Mouse (Mus musculus) intestine, embryonic 15.5 days (tissue): ENCODE measurements around the gene Vwce. TPM values are rescaled to one million over a fixed set of nuclear protein-coding genes. Genes with fewer than 3 reads are reported as not detected.
A peak's percentile ranks its signal among the peaks of the same experiment; 100 is the strongest.

Experiments
- ATAC-seq: fragments of 200-750 bp; cut with Nextera tagmentation; 2 replicates; pipeline ENCODE4 v1.8.0; 2017; ENCODE audit warnings: moderate TSS enrichment, moderate library complexity
- H3K27ac ChIP-seq: fragments of 300-500 bp; sonication (generic); 2 replicates; pipeline ENCODE4 v1.5.1; 2015; ENCODE audit warnings: mild to moderate bottlenecking, inconsistent platforms
- H3K27me3 ChIP-seq: fragments of 300-500 bp; sonication (generic); replicated peaks from 2 replicates; pipeline ENCODE4 v1.6.1; 2015; ENCODE audit warnings: inconsistent platforms
- H3K36me3 ChIP-seq: fragments of 300-500 bp; sonication (generic); 2 replicates; pipeline ENCODE4 v1.6.1; 2015; ENCODE audit warnings: inconsistent platforms
- H3K4me1 ChIP-seq: fragments of 300-500 bp; sonication (generic); replicated peaks from 2 replicates; pipeline ENCODE4 v1.6.1; 2015; ENCODE audit warnings: inconsistent platforms
- H3K4me2 ChIP-seq: fragments of 300-500 bp; sonication (generic); replicated peaks from 2 replicates; pipeline ENCODE4 v1.6.1; 2015; ENCODE audit warnings: mild to moderate bottlenecking, inconsistent platforms
- H3K4me3 ChIP-seq: fragments of 300-500 bp; sonication (generic); replicated peaks from 2 replicates; pipeline ENCODE4 v1.5.1; 2015; ENCODE audit warnings: inconsistent platforms
- H3K9ac ChIP-seq: fragments of 300-500 bp; sonication (generic); 2 replicates; pipeline ENCODE4 v1.6.1; 2015; ENCODE audit warnings: inconsistent platforms
- H3K9me3 ChIP-seq: fragments of 300-500 bp; sonication (generic); 2 replicates; pipeline ENCODE4 v1.6.1; 2016; ENCODE audit warnings: inconsistent platforms
- WGBS: fragments of 180-500 bp; shearing (Covaris S2); methylation state at CpG from one replicate; pipeline ENCODE4 v1.1.7; 2015; 5-methylcytosine and 5-hydroxymethylcytosine counted together
- polyA plus RNA-seq: library from polyadenylated mRNA; unstranded; fragments of >200 nt; fragmentation: Nextera tagmentation; extraction: Ambion mirVana; gene quantifications from 2 replicates; pipeline ENCODE4 v1.2.1, GENCODE M21; 2015

The Vwce gene
- polyA plus RNA-seq, 1 experiment from 2014 or later: 3.4 TPM

- Histone ChIP-seq H3K9ac (no peak overlapping the region), H3K27me3 (no peaks in the 10 kb centered on the region), H3K4me3 (no peak overlapping the region), H3K4me2 (peak overlapping the region; percentile 24; the same call in 1 of the 2 replicates), H3K4me1 (peaks cover 55% of the 10 kb centered on the region), H3K9me3 (no peaks in the 10 kb centered on the region), H3K36me3 (no peaks in the 10 kb centered on the region), H3K27ac (peak overlapping the region; percentile 61)
- WGBS: 77% methylated on average over 9 of the region's 9 CpGs
- ATAC-seq: 0 out of 2 replicates have a peak, but pooled peaks have one; percentile 9
These were observed 64.3 kb downstream of the Vwce start for GRCm38 (mm10) chr19:10698131-10698991.

DNA sequence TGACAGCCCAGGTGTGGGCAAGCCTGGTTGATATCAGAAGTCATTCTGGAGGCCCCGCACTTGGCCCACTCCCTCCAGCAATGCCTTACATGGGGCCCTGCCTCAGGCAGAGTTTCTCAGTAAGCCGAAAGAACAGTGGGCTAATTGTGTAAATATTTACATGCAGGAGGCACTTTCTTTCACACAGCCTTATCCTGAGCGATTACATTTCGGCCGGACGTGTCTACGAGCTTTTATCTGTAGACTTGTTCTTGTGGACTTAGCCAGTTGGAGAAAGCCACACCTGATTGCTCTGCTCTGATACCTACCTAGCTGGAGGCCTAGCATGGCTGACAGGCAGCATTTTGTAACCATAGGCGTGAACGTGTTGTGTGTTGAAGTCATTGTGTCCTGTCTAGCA is 65.8 kb downstream of the Vwce start:
- Histone ChIP-seq H3K9ac (0 out of 2 replicates have a peak overlapping the region, but pooled peaks have one; percentile 16), H3K4me1 (peaks cover 55% of the 10 kb centered on the region), H3K36me3 (no peaks in the 10 kb centered on the region), H3K27ac (peak overlapping the region; percentile 61), H3K9me3 (no peaks in the 10 kb centered on the region), H3K4me3 (no peak overlapping the region), H3K27me3 (no peaks in the 10 kb centered on the region), H3K4me2 (peak overlapping the region; percentile 24; the same call in 1 of the 2 replicates)
- 22% methylated on average over 9 of the region's 9 CpGs for WGBS
- ATAC-seq: peak; percentile 87

DNA sequence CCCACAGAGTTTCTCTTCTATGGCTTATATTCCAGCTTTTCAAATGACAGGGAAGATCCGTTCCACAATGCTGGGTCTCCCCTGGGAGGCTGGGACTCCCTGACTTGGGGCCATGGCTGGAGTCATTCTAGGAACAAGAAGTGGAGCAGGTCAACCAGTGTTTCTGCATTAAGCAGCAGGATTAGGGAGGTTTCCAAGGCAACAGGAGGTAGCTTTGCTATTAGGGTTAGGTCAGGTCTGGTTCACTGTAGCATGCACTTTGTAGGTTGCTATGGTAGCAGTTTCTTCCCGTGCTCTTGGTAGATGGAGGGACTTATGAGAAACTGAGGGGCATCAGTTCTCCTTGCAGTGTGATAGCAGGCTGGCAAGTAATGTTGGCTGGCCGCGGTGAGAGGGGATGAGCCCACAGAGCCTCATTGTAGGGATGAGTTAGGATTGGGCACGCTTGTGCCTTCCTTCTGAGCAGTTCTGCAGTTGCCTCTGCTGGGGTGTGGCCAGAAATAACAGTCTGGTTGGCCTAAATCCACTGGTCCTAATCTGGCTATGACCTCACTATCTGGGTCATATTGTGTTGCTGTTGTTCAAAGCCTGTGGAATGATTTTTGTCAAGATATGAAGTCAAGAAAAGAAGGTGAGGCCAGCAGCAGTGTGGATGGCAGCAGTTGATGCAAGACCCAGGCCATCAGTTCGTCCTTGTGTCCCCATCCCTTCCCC is 67.2 kb downstream of the Vwce start:
- H3K4me1 ChIP-seq: peaks cover 45% of the 10 kb centered on the region
- H3K36me3 ChIP-seq: no peaks in the 10 kb centered on the region
- no peak overlapping the region for H3K9ac ChIP-seq
- H3K4me3 ChIP-seq: no peak overlapping the region
- H3K27ac ChIP-seq: no peak overlapping the region
- H3K27me3 ChIP-seq: no peaks in the 10 kb centered on the region
- no peaks in the 10 kb centered on the region for H3K9me3 ChIP-seq
- H3K4me2 ChIP-seq: no peak overlapping the region
- WGBS: 75% methylated on average over 6 of the region's 6 CpGs
- ATAC-seq: no peak

- WGBS: 77% methylated on average over 8 of the region's 8 CpGs
- Histone ChIP-seq H3K36me3 (no peaks in the 10 kb centered on the region; the same call in 1 of the 2 replicates), H3K9me3 (no peaks in the 10 kb centered on the region), H3K27me3 (no peaks in the 10 kb centered on the region), H3K27ac (no peak overlapping the region), H3K4me3 (no peak overlapping the region), H3K9ac (no peak overlapping the region), H3K4me2 (no peak overlapping the region), H3K4me1 (peaks cover 42% of the 10 kb centered on the region)
- no peak for ATAC-seq
These were observed 68.1 kb downstream of the Vwce start for GRCm38 (mm10) chr19:10702125-10702524.

GRCm38 (mm10) chr19:10703470-10703869 is 69.5 kb downstream of the Vwce start:
- Histone ChIP-seq H3K4me3 (no peak overlapping the region), H3K36me3 (peaks cover 2% of the 10 kb centered on the region), H3K27ac (no peak overlapping the region), H3K9ac (no peak overlapping the region), H3K27me3 (no peaks in the 10 kb centered on the region), H3K4me1 (peaks cover 28% of the 10 kb centered on the region), H3K9me3 (no peaks in the 10 kb centered on the region), H3K4me2 (no peak overlapping the region)
- 90% methylated on average over 8 of the region's 8 CpGs for WGBS
- no peak for ATAC-seq

DNA sequence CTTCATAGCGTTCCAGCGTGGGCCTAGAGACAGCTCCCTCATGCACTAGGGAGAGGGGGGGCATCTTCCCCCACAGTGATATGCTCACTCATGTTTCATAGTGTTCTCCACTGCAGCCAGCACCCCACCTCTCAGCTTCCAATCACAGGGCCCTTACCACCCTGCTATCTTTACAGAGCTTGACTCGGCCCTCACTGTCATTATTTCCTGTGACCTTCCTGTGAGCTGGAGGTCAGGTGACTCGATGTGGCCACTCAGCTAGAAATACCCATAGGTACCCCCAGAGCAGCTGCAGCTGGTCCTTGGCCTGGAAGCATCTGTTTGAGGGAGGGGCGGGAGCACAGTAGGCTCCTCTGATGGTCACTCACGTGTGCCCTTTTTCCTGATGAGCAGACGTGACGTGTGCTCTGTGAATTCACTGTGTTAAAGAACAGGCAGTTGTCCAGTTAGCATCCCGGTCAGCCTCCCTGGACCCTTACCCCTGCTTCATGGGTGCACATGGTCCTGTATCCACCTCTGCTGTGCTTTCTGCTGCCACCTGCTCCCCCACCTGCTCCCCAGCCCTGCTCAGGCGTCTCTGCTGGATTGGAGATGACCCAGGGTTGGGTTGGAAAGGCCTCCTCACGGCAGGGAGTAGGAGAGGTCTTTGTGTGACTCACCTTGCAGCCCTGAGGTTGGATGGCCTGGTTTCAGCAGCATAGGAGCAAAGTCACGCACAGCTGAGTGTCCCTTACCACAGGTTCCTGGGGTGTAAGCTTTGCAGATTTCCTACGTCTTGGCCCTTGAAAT is 73.3 kb downstream of the Vwce start:
- no peaks in the 10 kb centered on the region for H3K27me3 ChIP-seq
- 80% methylated on average over 13 of the region's 13 CpGs for WGBS
- no peak overlapping the region for H3K4me2 ChIP-seq
- H3K4me3 ChIP-seq: no peak overlapping the region
- H3K27ac ChIP-seq: no peak overlapping the region
- no peaks in the 10 kb centered on the region for H3K9me3 ChIP-seq
- ATAC-seq: no peak
- peaks cover 22% of the 10 kb centered on the region for H3K36me3 ChIP-seq
- H3K9ac ChIP-seq: no peak overlapping the region
- peaks cover 9% of the 10 kb centered on the region for H3K4me1 ChIP-seq

GRCm38 (mm10) chr19:10707881-10708280 is 73.9 kb downstream of the Vwce start:
- 83% methylated on average over 1 of the region's 1 CpGs for WGBS

DNA sequence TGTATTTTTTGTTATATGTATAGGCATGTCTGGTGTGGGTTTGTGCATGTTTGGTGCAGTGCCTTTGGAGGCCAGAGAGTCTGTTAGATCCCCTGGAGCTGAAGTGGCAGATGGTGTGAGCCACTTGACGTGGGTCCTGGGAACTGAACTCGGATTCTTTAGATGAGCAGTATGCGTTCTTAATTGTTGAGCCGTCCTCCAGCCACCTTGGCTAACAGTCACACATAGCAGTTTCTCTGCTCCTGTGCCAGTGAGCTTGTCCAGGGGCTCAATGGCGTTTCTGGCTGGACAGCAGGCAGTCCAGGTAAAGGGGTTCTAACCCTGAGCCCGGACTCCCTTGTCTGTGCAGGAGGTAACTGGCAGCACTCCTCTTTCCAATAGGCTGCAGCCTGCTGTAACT is 74.9 kb downstream of the Vwce start:
- ATAC-seq: no peak
- Histone ChIP-seq H3K4me2 (no peak overlapping the region), H3K9ac (no peak overlapping the region), H3K4me1 (peaks cover 9% of the 10 kb centered on the region), H3K36me3 (peaks cover 33% of the 10 kb centered on the region), H3K9me3 (no peaks in the 10 kb centered on the region), H3K4me3 (no peak overlapping the region), H3K27me3 (no peaks in the 10 kb centered on the region), H3K27ac (no peak overlapping the region)
- 81% methylated on average over 6 of the region's 6 CpGs for WGBS

More at GRCm38 (mm10) chr19:10707881-10708280, 73.9 kb downstream of the Vwce start:
- Histone ChIP-seq H3K36me3 (peaks cover 28% of the 10 kb centered on the region), H3K9me3 (no peaks in the 10 kb centered on the region), H3K27me3 (no peaks in the 10 kb centered on the region), H3K4me3 (no peak overlapping the region), H3K4me1 (peaks cover 9% of the 10 kb centered on the region), H3K27ac (no peak overlapping the region), H3K4me2 (no peak overlapping the region), H3K9ac (no peak overlapping the region)
- no peak for ATAC-seq

DNA sequence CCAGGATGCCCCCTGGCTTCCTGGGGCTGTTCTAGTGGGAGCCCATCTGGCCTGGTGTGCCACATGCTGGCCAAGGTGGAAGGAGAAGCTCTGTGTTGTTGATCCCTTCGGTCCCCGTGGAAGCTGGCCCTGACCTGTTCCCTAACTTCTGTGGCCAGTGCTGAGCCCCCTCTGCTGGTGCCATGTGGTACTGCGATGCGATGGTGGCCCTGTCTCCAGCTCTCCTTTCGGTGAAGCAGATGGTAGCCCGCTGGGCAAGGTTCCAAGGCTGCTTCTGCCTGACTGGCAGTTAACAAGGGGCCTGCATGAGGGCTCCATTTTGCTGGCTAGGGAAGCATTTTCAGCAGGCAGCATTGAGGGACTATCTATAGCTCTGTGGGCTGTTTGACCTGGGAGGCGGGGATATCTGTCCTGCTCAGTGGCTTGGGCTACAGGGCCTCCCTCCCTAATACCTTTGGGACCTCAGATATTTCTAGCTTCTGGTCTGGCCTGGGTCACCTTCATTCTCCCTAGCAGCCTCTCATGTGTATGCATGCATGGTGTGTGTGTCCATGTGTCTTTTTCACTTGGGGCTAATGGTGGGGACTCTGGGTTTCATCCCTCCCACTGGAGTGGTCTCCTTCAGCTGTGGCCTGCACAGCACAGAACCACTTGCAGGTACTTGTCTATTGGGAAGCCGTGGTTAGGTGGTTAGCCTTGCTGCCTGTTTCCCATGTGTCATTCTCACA is 75.5 kb downstream of the Vwce start:
- peak; percentile 85 for ATAC-seq
- WGBS: 25% methylated on average over 8 of the region's 8 CpGs
- Histone ChIP-seq H3K4me2 (no peak overlapping the region), H3K27me3 (no peaks in the 10 kb centered on the region), H3K36me3 (peaks cover 33% of the 10 kb centered on the region), H3K27ac (peak overlapping the region; percentile 42; the same call in 1 of the 2 replicates), H3K4me1 (peaks cover 9% of the 10 kb centered on the region), H3K9me3 (no peaks in the 10 kb centered on the region), H3K9ac (no peak overlapping the region), H3K4me3 (no peak overlapping the region)

DNA sequence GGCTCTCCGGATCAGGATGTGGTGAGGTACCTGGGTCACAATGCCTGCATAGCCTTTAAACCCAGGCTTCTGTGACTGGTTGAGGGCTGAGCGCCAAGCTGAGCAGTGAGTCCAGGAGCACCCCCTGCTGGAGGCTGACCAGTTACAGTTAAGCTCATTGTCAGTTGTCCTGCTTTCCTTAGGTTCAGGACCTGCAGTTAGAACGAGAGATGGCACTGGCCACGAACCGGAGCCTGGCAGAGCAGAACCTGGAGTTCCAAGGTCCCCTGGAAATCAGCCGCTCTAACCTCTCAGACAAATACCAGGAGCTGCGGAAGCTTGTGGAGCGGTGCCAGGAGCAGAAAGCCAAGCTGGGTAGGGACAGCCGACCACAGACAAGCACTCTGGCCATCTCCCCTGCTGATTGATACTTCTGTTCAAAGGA is 76.1 kb downstream of the Vwce start:
- Histone ChIP-seq H3K9ac (no peak overlapping the region), H3K27me3 (no peaks in the 10 kb centered on the region), H3K4me2 (no peak overlapping the region), H3K27ac (0 out of 2 replicates have a peak overlapping the region, but pooled peaks have one; percentile 42), H3K36me3 (peaks cover 33% of the 10 kb centered on the region), H3K4me3 (no peak overlapping the region), H3K4me1 (peaks cover 9% of the 10 kb centered on the region), H3K9me3 (no peaks in the 10 kb centered on the region)
- WGBS: 77% methylated on average over 9 of the region's 9 CpGs
- ATAC-seq: peak; percentile 26; the same call in 1 of the 2 replicates

GRCm38 (mm10) chr19:10710751-10711150 is 76.7 kb downstream of the Vwce start:
- Histone ChIP-seq H3K27me3 (no peaks in the 10 kb centered on the region), H3K4me3 (no peak overlapping the region), H3K27ac (no peak overlapping the region), H3K4me2 (no peak overlapping the region), H3K9ac (no peak overlapping the region), H3K36me3 (peaks cover 33% of the 10 kb centered on the region), H3K9me3 (no peaks in the 10 kb centered on the region), H3K4me1 (peaks cover 9% of the 10 kb centered on the region)
- WGBS: 88% methylated on average over 4 of the region's 4 CpGs
- no peak for ATAC-seq
